Mouse (Mus musculus) spleen, adult 2 months (tissue): Measurements from ENCODE around the gene Slc22a16. TPM values are rescaled to one million over a fixed set of nuclear protein-coding genes. Genes with fewer than 3 reads are reported as not detected.

Source experiments
- DNase-seq, 2 experiments: peaks; one replicate each; pipeline versions ENCODE4 v3.0.0 to v3.0.0-alpha.2; 2012 to 2021; ENCODE audit warnings: low spot score in 2 of 2, low read depth in 1 of 2
- H3K27ac ChIP-seq: fragments of 200-500 bp; 2 replicates; pipeline ENCODE4 v1.5.1; 2012; ENCODE audit warnings: low read length, inconsistent platforms; ENCODE audit not compliant: insufficient read depth
- H3K27me3 ChIP-seq: fragments of 200-500 bp; 2 replicates; pipeline ENCODE4 v1.6.1; 2012; ENCODE audit warnings: mild to moderate bottlenecking, moderate library complexity, low read length, inconsistent platforms; ENCODE audit not compliant: control insufficient read depth, insufficient read depth
- H3K36me3 ChIP-seq: fragments of 200-500 bp; 2 replicates; pipeline ENCODE4 v1.6.1; 2012; ENCODE audit warnings: mild to moderate bottlenecking, low read length, inconsistent platforms; ENCODE audit not compliant: control insufficient read depth, insufficient read depth
- H3K4me1 ChIP-seq: fragments of 200-500 bp; 2 replicates; pipeline ENCODE4 v1.6.1; 2011; ENCODE audit warnings: inconsistent platforms; ENCODE audit not compliant: control insufficient read depth, insufficient read depth, insufficient read length
- H3K4me3 ChIP-seq: fragments of 200-500 bp; 2 replicates; pipeline ENCODE4 v1.5.1; 2011; ENCODE audit warnings: mild to moderate bottlenecking, inconsistent platforms; ENCODE audit not compliant: insufficient read depth, insufficient read length; ENCODE audit errors: extremely low read depth
- CTCF ChIP-seq: fragments of 200-500 bp; IDR thresholded peaks from 2 replicates; pipeline ENCODE4 v1.5.1; 2011; ENCODE audit warnings: mild to moderate bottlenecking, inconsistent platforms; ENCODE audit not compliant: insufficient read depth, insufficient read length, insufficient replicate concordance; ENCODE audit errors: extremely low read depth
- POLR2A ChIP-seq: fragments of 200-500 bp; IDR thresholded peaks from 2 replicates; pipeline ENCODE4 v1.6.1; 2011; ENCODE audit warnings: low read depth, low read length, inconsistent platforms
- WGBS: fragments of 180-500 bp; shearing (Covaris S2); methylation state at CpG from one replicate; pipeline ENCODE4 v1.1.7; 2018; 5-methylcytosine and 5-hydroxymethylcytosine counted together
- polyA plus RNA-seq: library from polyadenylated mRNA; depleted of rRNA; stranded (reverse); fragments of >200 nt; gene quantifications from 2 replicates; pipeline ENCODE4 v1.2.3, GENCODE M21; 2012; rRNA removed

Gene Slc22a16
- polyA plus RNA-seq, 1 experiment, result not detected

DNA sequence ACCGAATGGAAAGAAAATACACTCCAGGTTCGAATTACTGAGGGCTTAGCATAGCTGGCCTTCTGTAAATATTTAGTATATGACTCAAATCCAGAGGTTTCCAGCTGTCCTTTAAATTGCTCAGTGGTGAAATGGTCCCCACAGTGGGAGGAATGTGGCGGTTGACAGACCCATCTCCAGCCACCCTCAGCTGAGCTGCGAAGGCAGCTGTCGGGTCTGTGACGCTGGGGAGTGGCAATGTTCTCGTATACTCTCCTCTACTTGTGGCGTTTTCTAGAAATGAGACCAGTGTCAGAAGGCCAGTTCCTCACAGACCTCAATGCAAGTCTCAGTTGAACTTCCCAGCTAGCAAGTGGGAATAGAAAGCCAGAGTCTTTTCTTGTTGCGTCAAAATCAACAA is 74.3 kb downstream of the Slc22a16 start:
- WGBS, result 80% methylated on average over 9 of the region's 9 CpGs
- no peaks in the 10 kb centered on the region for H3K36me3 ChIP-seq
- no peaks in the 10 kb centered on the region; the same call in 1 of the 2 replicates for H3K4me1 ChIP-seq
- H3K27me3 ChIP-seq, result no peaks in the 10 kb centered on the region; the same call in 1 of the 2 replicates
- no peak overlapping the region for H3K27ac ChIP-seq
- no peak overlapping the region for H3K4me3 ChIP-seq
- TF ChIP-seq CTCF (no peak), POLR2A (no peak)
- no peak for DNase-seq

DNA sequence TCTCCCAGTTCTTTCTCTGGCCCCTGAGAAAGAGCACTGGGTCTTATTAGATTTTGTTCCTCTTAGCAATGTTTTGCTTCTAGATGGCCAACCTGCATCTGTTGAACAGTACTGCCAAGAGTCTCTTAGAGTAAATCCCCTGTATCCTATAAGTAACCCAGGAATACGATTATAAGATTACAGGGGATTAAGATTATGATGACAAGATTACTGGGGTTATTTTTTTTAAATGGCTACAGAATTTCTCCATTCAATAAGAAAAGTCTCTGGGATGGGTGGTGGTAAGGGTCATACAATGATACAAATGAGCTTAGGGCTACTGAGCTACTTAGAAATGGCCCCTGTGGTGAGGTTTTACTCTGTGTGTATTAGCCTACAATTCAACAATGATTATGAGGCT is 75.2 kb downstream of the Slc22a16 start:
- H3K27ac ChIP-seq, result no peak overlapping the region
- H3K36me3 ChIP-seq, result no peaks in the 10 kb centered on the region
- no peak overlapping the region for H3K4me3 ChIP-seq
- WGBS, result 84% methylated on average over 1 of the region's 1 CpGs
- no peak for TF ChIP-seq POLR2A
- no peak for TF ChIP-seq CTCF
- DNase-seq, result no peak
- H3K4me1 ChIP-seq, result no peaks in the 10 kb centered on the region; the same call in 1 of the 2 replicates
- H3K27me3 ChIP-seq, result no peaks in the 10 kb centered on the region; the same call in 1 of the 2 replicates

DNA sequence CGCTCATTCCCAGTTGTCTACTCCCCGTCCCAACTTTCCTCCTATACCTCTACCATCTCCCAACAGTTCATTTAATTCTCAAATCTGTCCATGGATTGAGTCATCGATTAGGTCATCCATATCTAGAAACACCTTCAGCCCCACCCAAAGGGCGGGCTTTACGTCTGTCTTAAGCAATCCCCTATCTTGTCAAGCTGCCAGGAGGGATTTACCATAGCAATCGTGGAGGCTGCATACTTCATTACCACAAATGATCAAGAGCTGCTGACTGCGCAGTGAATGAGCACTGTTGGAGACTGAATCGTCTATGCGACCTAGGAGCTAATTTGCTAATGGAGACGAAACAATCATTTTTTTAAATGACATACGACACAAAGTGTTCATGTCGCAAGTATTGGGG is 78.6 kb downstream of the Slc22a16 start:
- Histone ChIP-seq H3K4me3 (no peak overlapping the region), H3K27ac (no peak overlapping the region), H3K36me3 (no peaks in the 10 kb centered on the region), H3K27me3 (no peaks in the 10 kb centered on the region; the same call in 1 of the 2 replicates), H3K4me1 (no peaks in the 10 kb centered on the region; the same call in 1 of the 2 replicates)
- no peak for DNase-seq
- WGBS, result 86% methylated on average over 12 of the region's 12 CpGs
- TF ChIP-seq POLR2A (no peak), CTCF (no peak)

DNA sequence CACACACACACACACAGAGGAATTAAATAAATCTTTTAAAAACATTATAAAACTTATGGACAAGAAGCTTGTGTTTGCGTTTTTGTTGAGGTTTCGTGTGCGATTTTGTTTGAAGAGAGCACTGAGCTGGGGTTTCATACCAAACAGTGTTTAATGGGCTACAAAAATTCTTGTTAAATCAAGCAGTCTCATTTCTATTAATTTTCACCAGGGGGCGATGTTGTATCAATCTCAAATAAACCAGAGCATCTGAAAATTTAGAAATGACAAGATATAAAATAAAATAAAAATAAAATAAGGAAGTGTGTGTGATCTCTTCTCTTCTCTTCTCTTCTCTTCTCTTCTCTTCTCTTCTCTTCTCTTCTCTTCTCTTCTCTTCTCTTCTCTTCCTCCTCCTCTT is 79.5 kb downstream of the Slc22a16 start:
- no peaks in the 10 kb centered on the region for H3K36me3 ChIP-seq
- no peaks in the 10 kb centered on the region for H3K4me1 ChIP-seq
- no peak for TF ChIP-seq POLR2A
- TF ChIP-seq CTCF, result no peak
- H3K27me3 ChIP-seq, result no peaks in the 10 kb centered on the region; the same call in 1 of the 2 replicates
- no peak overlapping the region for H3K27ac ChIP-seq
- WGBS, result 31% methylated on average over 4 of the region's 4 CpGs
- no peak for DNase-seq
- no peak overlapping the region for H3K4me3 ChIP-seq

DNA sequence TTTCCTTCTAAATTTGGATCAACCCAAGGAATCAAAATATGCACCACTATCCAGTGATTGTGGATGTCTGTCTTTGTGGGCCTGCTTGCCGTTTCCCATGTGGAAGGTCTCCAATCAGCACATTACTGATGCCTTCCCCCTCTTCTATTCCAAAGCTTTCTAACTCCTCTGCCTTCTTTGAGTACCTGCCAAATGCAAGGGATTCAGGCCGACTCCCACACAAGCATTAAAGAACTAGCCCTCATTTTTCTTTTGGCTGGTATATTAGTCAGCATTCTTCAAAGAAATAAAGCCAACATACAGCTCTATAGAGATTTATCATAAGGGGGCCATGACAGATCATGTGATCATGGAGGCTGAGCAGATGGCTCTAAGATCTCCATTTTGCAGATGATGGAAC is 81.5 kb downstream of the Slc22a16 start:
- TF ChIP-seq POLR2A (no peak), CTCF (no peak)
- no peaks in the 10 kb centered on the region for H3K36me3 ChIP-seq
- no peaks in the 10 kb centered on the region for H3K27me3 ChIP-seq
- WGBS, result 72% methylated on average over 2 of the region's 2 CpGs
- H3K4me3 ChIP-seq, result no peak overlapping the region
- DNase-seq, result no peak
- no peaks in the 10 kb centered on the region for H3K4me1 ChIP-seq
- H3K27ac ChIP-seq, result no peak overlapping the region

Other genes with a start within 250 kb of the Slc22a16 start
- gene Cdk19, start 230.8 kb upstream of the Slc22a16 start, polyA plus RNA-seq, result 10.7 and 12.6 TPM in 2 replicates
- gene Ddo, start 59.7 kb downstream of the Slc22a16 start, polyA plus RNA-seq, result 0.20 and 0.71 TPM in 2 replicates
- gene Mettl24, start 112.9 kb downstream of the Slc22a16 start, polyA plus RNA-seq, result 0.85 and 1.2 TPM in 2 replicates